Mouse (Mus musculus) right cerebral cortex, postnatal 10 days (tissue): ENCODE data around the gene Gm14327.
"Not testable (repeated sequence)": the region's sequence is repeated elsewhere in the genome, so short reads cannot be mapped to it uniquely, and the experiment has no call there.

Source experiments
- DNase-seq, 2 experiments: peaks; one replicate each; pipeline ENCODE4 v3.0.0; 2021; ENCODE audit warnings: low spot score in 2 of 2

Gene Gm14327

GRCm38 (mm10) chr2:177897046-177897578 is at the start of gene Gm14327:
Gene Gm14327, plus strand, starts transcription at chr2:177897096.
- DNase-seq, result not testable (repeated sequence)

- not testable (repeated sequence) for DNase-seq
Observed at GRCm38 (mm10) chr2:177862254-177862653, 34.6 kb upstream of the Gm14327 start.

- DNase-seq, result not testable (repeated sequence)
Observed at GRCm38 (mm10) chr2:177887743-177888142, 9.2 kb upstream of the Gm14327 start.

GRCm38 (mm10) chr2:177898171-177898570 is 1.3 kb downstream of the Gm14327 start:
- not testable (repeated sequence) for DNase-seq

GRCm38 (mm10) chr2:177903276-177903675 is 6.4 kb downstream of the Gm14327 start:
- not testable (repeated sequence) for DNase-seq

GRCm38 (mm10) chr2:177925563-177926103 is 28.7 kb downstream of the Gm14327 start, which contains the start of gene Zfp972:
Gene Zfp972, minus strand, starts transcription at chr2:177925613.
- not testable (repeated sequence) for DNase-seq
